ENCODE assay signal across 8 mouse cellular contexts in the genomic region with DNA sequence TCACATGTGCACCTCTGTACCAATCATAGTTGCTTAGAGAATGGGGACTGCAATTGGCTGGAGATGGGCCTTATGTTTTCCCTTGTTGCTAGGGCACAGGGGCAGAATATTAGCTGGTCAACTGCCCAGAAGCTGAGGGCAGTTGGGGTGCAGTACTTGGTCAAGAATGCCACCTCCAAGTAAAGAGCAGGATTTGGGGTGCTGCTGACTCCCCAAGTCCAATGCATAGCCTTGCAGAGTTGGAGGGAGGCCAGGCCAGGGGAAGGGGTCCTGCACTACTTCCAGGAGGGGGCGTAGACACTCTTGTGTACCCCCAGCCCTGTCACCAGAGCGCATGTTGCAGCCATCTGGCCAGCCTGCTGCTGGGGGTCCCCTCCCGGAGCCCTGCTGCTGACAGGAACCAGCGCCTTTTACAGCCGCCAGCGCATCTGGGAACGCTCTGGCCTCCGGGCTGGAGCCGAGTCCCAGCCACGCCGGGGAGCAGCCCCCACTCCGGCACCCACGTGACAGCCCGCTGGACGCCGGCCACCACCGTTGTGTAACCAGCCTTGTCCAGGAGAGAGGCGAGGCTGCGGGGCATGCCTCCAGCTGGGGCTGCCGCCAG. TPM values are rescaled to one million over a fixed set of nuclear protein-coding genes. Genes with fewer than 3 reads are reported as not detected.
DNase-seq lines count a peak whose midpoint lies in the region; ATAC-seq and TF ChIP-seq lines count a peak whose summit lies in the region.

No protein-coding gene starts in this region.

- DNase-seq in embryonic facial prominence, embryonic 14.5 days (ENCODE audit: low spot score), result peak; percentile 90
- peak; percentile 94 for DNase-seq in heart, adult 8-10 months (ENCODE audit: low spot score)
- peak; percentile 91 to 93 for DNase-seq in kidney, adult 8-10 months
- peak; percentile 90 for DNase-seq in left cerebral cortex, postnatal 4 days
- no peak for DNase-seq in thymus, postnatal 0 days (ENCODE audit: low spot score)

- no peak for TF ChIP-seq CTCF in bone marrow macrophage, adult 2 months (IDR thresholded peaks at IDR 0.05; ENCODE audit: low read depth, low read length)

- no peaks in the 10 kb centered on the region for H3K36me3 ChIP-seq in embryonic facial prominence, embryonic 14.5 days (ENCODE audit: control insufficient read depth, insufficient read depth, low read length)
- H3K36me3 ChIP-seq in midbrain, embryonic 12.5 days, result no peaks in the 10 kb centered on the region
- no peaks in the 10 kb centered on the region for H3K36me3 ChIP-seq in stomach, embryonic 15.5 days

- no peaks in the 10 kb centered on the region for H3K27me3 ChIP-seq in embryonic facial prominence, embryonic 14.5 days (replicated peaks; ENCODE audit: control insufficient read depth, insufficient read depth, low read length)
- no peaks in the 10 kb centered on the region for H3K27me3 ChIP-seq in midbrain, embryonic 12.5 days
- no peaks in the 10 kb centered on the region for H3K27me3 ChIP-seq in stomach, embryonic 15.5 days (replicated peaks)

- H3K4me3 ChIP-seq in bone marrow macrophage, adult 2 months (ENCODE audit: insufficient read depth, low read length), result peak overlapping the region; percentile 26
- H3K4me3 ChIP-seq in embryonic facial prominence, embryonic 14.5 days (ENCODE audit: low read depth, low read length), result peak overlapping the region; percentile 16
- no peak overlapping the region for H3K4me3 ChIP-seq in midbrain, embryonic 12.5 days
- no peak overlapping the region for H3K4me3 ChIP-seq in stomach, embryonic 15.5 days (replicated peaks)

- H3K4me2 ChIP-seq in embryonic facial prominence, embryonic 14.5 days (ENCODE audit: low read depth, low read length), result peak overlapping the region; percentile 49
- H3K4me2 ChIP-seq in midbrain, embryonic 12.5 days (replicated peaks), result peak overlapping the region; percentile 35
- H3K4me2 ChIP-seq in stomach, embryonic 15.5 days, result peak overlapping the region; percentile 43

- H3K27ac ChIP-seq in bone marrow macrophage, adult 2 months (ENCODE audit: insufficient read depth, low read depth, low read length), result peak overlapping the region; percentile 11; the same call in 1 of the 2 replicates
- peak overlapping the region; percentile 78 for H3K27ac ChIP-seq in embryonic facial prominence, embryonic 14.5 days (replicated peaks; ENCODE audit: low read depth, low read length)
- peak overlapping the region; percentile 78 for H3K27ac ChIP-seq in midbrain, embryonic 12.5 days (replicated peaks)
- peak overlapping the region; percentile 85 for H3K27ac ChIP-seq in stomach, embryonic 15.5 days

- ATAC-seq in embryonic facial prominence, embryonic 14.5 days (ENCODE audit: low read depth), result peak; percentile 91
- ATAC-seq in midbrain, embryonic 12.5 days (ENCODE audit: low FRiP score, low read depth), result peak; percentile 75
- ATAC-seq in stomach, embryonic 15.5 days (ENCODE audit: insufficient read depth, low FRiP score, low read depth), result peak; percentile 78

- H3K9me3 ChIP-seq in embryonic facial prominence, embryonic 14.5 days (ENCODE audit: control insufficient read depth, low read length), result no peaks in the 10 kb centered on the region
- H3K9me3 ChIP-seq in midbrain, embryonic 12.5 days, result no peaks in the 10 kb centered on the region
- H3K9me3 ChIP-seq in stomach, embryonic 15.5 days, result no peaks in the 10 kb centered on the region

- 34% methylated on average over 4 of the region's 20 CpGs for WGBS in embryonic facial prominence, embryonic 14.5 days
- WGBS in midbrain, embryonic 12.5 days, result 57% methylated on average over 20 of the region's 20 CpGs
- WGBS in stomach, embryonic 15.5 days, result 24% methylated on average over 20 of the region's 20 CpGs

- intact Hi-C loops in left cerebral cortex, postnatal 4 days (cut with DNase I), result no loop called here

- H3K9ac ChIP-seq in embryonic facial prominence, embryonic 14.5 days (ENCODE audit: low read depth, low read length), result peak overlapping the region; percentile 17
- H3K9ac ChIP-seq in midbrain, embryonic 12.5 days (replicated peaks), result 0 out of 2 replicates have a peak overlapping the region, but pooled peaks have one; percentile 2
- H3K9ac ChIP-seq in stomach, embryonic 15.5 days, result no peak overlapping the region

- no peak for TF ChIP-seq POLR2A in bone marrow macrophage, adult 2 months (IDR thresholded peaks at IDR 0.05; ENCODE audit: borderline replicate concordance, low read depth, low read length)

- H3K4me1 ChIP-seq in bone marrow macrophage, adult 2 months (ENCODE audit: control insufficient read depth, insufficient read depth, low read length), result 0 out of 2 replicates have a peak, but pooled peaks cover 5% of the 10 kb centered on the region
- peaks cover 20% of the 10 kb centered on the region for H3K4me1 ChIP-seq in embryonic facial prominence, embryonic 14.5 days (ENCODE audit: control insufficient read depth, insufficient read depth, low read length)
- peaks cover 20% of the 10 kb centered on the region for H3K4me1 ChIP-seq in midbrain, embryonic 12.5 days
- H3K4me1 ChIP-seq in stomach, embryonic 15.5 days, result peaks cover 34% of the 10 kb centered on the region

RNA-seq across cellular contexts. Expression of a gene that starts 13.6 kb away (rescaled TPM):
- not detected in 2 replicates for polyA plus RNA-seq in bone marrow macrophage, adult 2 months (2012; ENCODE audit: insufficient read depth, insufficient read length, missing spikeins)
- 2.4 and 3.5 TPM in 2 replicates for polyA plus RNA-seq in embryonic facial prominence, embryonic 14.5 days (2014; fragmentation: Nextera tagmentation; extraction: Ambion mirVana)
- total RNA-seq in heart, adult 8-10 months (2022), result not detected
- not detected for total RNA-seq in left cerebral cortex, postnatal 4 days (2021)
- polyA plus RNA-seq in midbrain, embryonic 12.5 days (2016; fragmentation: Nextera tagmentation; extraction: Ambion mirVana), result 1.3 and 2.3 TPM in 2 replicates
- 0.80 and 0.94 TPM in 2 replicates for polyA plus RNA-seq in stomach, embryonic 15.5 days (2015; fragmentation: Nextera tagmentation; extraction: Ambion mirVana)
- polyA plus RNA-seq in thymus, postnatal 0 days (2015; fragmentation: Nextera tagmentation; extraction: Ambion mirVana), result 0.21 and 0.34 TPM in 2 replicates

RNA-seq across cellular contexts. Expression of a gene that starts 37.3 kb away (rescaled TPM):
- polyA plus RNA-seq in bone marrow macrophage, adult 2 months (2012; ENCODE audit: insufficient read depth, insufficient read length, missing spikeins), result 12.4 and 15.1 TPM in 2 replicates
- polyA plus RNA-seq in embryonic facial prominence, embryonic 14.5 days (2014; fragmentation: Nextera tagmentation; extraction: Ambion mirVana), result 8.7 and 11.3 TPM in 2 replicates
- 10 to 100 TPM; 18.9 to 29.1 (median 23.3) TPM for total RNA-seq in heart, adult 8-10 months (2022)
- 10 to 100 TPM; 57.4 to 59.3 TPM for total RNA-seq in left cerebral cortex, postnatal 4 days (2021)
- polyA plus RNA-seq in midbrain, embryonic 12.5 days (2016; fragmentation: Nextera tagmentation; extraction: Ambion mirVana), result 26.5 and 28.8 TPM in 2 replicates
- polyA plus RNA-seq in stomach, embryonic 15.5 days (2015; fragmentation: Nextera tagmentation; extraction: Ambion mirVana), result 9.6 and 10.8 TPM in 2 replicates
- 26.3 and 35.9 TPM in 2 replicates for polyA plus RNA-seq in thymus, postnatal 0 days (2015; fragmentation: Nextera tagmentation; extraction: Ambion mirVana)

Comparison
In these comparisons a context has a peak if more than half of its experiments do, and no peak if none do; other contexts are left out.
1. H3K27ac ChIP-seq: peak in every context shown above with its lines; median percentile 85 in stomach, embryonic 15.5 days; 78 in embryonic facial prominence, embryonic 14.5 days; 78 in midbrain, embryonic 12.5 days; 11 in bone marrow macrophage, adult 2 months.
2. H3K4me3 ChIP-seq: peak in bone marrow macrophage, adult 2 months (single experiment) and embryonic facial prominence, embryonic 14.5 days (single experiment); none in midbrain, embryonic 12.5 days (single experiment) and stomach, embryonic 15.5 days (single experiment).
3. Peak in every context shown above with its lines, with median percentiles within 50 percentile points of each other: ATAC-seq and H3K4me2 ChIP-seq.